Mouse (Mus musculus) ES-Bruce4 (cell line): Measurements from ENCODE around the gene Dync2li1. TPM values are rescaled to one million over a fixed set of nuclear protein-coding genes. Genes with fewer than 3 reads are reported as not detected.

Source experiments
- H3K27ac ChIP-seq: 2 replicates; pipeline ENCODE4 v1.5.1; 2012; ENCODE audit warnings: low read length, inconsistent platforms; ENCODE audit not compliant: insufficient read depth
- H3K27me3 ChIP-seq: 2 replicates; pipeline ENCODE4 v1.6.1; 2012; ENCODE audit warnings: mild to moderate bottlenecking, low read length, inconsistent platforms; ENCODE audit not compliant: control insufficient read depth, poor library complexity, insufficient read depth, severe bottlenecking
- H3K36me3 ChIP-seq: 2 replicates; pipeline ENCODE4 v1.6.1; 2012; ENCODE audit warnings: inconsistent platforms, mild to moderate bottlenecking, low read length, moderate library complexity; ENCODE audit not compliant: control insufficient read depth, poor library complexity, insufficient read depth, severe bottlenecking
- H3K4me1 ChIP-seq: one replicate; pipeline ENCODE4 v1.8.1; 2011; ENCODE audit warnings: low read length; ENCODE audit not compliant: control insufficient read depth, insufficient read depth
- H3K4me3 ChIP-seq: 2 replicates; pipeline ENCODE4 v1.5.1; 2011; ENCODE audit warnings: low read depth, mild to moderate bottlenecking, low read length
- H3K9ac ChIP-seq: 2 replicates; pipeline ENCODE4 v1.6.1; 2012; ENCODE audit warnings: low read depth, mild to moderate bottlenecking, inconsistent platforms; ENCODE audit not compliant: poor library complexity, severe bottlenecking
- H3K9me3 ChIP-seq: replicated peaks from 2 replicates; pipeline ENCODE4 v1.6.1; 2012; ENCODE audit warnings: mild to moderate bottlenecking, low read length, inconsistent platforms; ENCODE audit not compliant: control insufficient read depth, poor library complexity, insufficient read depth, severe bottlenecking
- CTCF ChIP-seq: IDR thresholded peaks from one replicate; pipeline ENCODE4 v1.8.1; 2011; ENCODE audit warnings: low read depth, low read length
- EP300 ChIP-seq: IDR thresholded peaks from 2 replicates; pipeline ENCODE4 v1.6.1; 2011; ENCODE audit warnings: low read depth, low read length; ENCODE audit not compliant: insufficient read depth
- POLR2A ChIP-seq: IDR thresholded peaks from one replicate; pipeline ENCODE4 v1.8.1; 2011; ENCODE audit warnings: low read length; ENCODE audit not compliant: insufficient read depth
- polyA plus RNA-seq: library from polyadenylated mRNA; stranded (reverse); fragments of >200 nt; gene quantifications from 2 replicates; pipeline ENCODE4 v1.2.4, GENCODE M21; 2011; ENCODE audit warnings: low read depth; ENCODE audit not compliant: missing spikeins, insufficient read depth, insufficient read length

Gene Dync2li1
- polyA plus RNA-seq, 1 experiment: 26.3 TPM

DNA sequence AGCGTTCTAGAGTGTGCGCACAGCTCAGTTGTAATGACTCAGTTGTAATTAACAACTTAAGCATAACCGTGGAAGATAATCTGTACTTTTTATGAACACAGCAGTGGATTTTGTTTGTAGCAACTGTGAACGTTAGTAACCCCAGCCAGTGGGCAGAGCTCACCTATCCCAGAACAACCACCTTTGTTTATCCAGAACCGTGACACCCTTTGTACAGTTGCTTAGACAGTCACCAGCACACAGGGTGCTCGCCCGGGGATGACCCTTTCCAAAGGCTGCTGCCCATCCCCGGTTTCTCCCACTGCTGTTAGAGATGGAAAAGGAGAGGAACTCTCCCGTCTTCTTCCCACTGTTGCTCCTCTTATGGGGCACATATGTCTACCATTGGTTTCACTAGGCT, 27.2 kb downstream of the Dync2li1 start:
- no peak overlapping the region for H3K9ac ChIP-seq
- H3K27ac ChIP-seq: no peak overlapping the region
- no peaks in the 10 kb centered on the region for H3K4me1 ChIP-seq
- H3K4me3 ChIP-seq: no peak overlapping the region
- H3K9me3 ChIP-seq: no peaks in the 10 kb centered on the region
- no peaks in the 10 kb centered on the region for H3K36me3 ChIP-seq
- no peaks in the 10 kb centered on the region for H3K27me3 ChIP-seq
- TF ChIP-seq EP300 (no peak), CTCF (no peak), POLR2A (no peak)

DNA sequence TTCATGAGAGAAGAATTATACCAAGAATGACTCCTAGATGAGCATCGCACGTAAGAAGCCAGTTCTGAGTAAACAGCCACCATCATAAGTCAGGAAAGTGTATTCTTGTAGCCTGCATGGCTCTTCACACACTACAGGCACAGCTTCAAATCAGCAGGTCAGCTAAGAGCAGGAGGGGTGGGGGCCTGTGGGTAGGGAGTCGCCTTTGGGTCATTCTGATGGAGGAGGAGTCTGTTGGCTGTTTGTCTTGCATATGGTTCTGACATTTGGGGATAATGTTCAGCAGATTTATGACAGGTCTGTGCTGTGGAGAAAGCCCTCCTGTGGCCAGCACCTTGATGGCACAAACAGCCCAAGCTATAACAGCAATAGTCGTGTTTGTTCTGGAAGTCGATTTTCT, 29.9 kb downstream of the Dync2li1 start:
- TF ChIP-seq POLR2A (no peak), EP300 (no peak), CTCF (no peak)
- Histone ChIP-seq H3K27me3 (no peaks in the 10 kb centered on the region), H3K27ac (no peak overlapping the region), H3K4me3 (no peak overlapping the region), H3K9me3 (no peaks in the 10 kb centered on the region), H3K9ac (no peak overlapping the region), H3K4me1 (no peaks in the 10 kb centered on the region), H3K36me3 (no peaks in the 10 kb centered on the region)

DNA sequence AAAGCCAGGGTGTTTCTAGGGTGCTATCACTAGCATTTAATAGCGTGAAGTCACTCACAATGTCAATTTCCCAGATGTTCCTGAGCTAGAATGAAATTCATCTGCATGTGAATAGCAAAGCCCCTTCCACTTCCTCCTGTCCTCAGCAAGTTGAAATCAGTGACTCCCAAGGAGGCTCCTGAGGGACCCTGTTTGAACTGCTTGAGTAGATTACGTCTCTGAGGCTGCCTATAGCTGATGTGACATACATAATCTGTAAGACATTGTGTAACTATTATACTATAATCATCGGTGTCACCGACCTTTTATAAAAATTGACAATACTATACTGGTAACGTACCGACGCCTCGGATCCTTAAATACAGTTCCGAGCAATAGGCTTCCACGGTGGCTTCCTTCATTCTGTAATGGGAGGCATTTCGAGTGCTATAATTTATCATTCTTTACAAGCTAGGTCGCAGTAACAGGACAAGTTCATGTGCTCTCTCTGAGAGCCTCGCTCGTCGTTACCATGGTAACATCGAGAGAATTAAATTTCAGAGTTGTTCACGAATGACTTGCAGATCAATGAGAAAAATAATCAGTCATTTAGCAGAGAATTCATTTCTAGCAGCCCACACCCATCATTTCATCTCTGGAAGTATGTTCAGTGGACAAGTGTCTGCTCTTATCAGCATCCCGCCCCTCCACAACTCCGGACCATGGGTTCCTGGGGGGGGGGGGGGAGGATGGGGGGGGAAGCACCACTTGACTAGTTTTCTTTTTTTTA, 30.5 kb downstream of the Dync2li1 start:
- Histone ChIP-seq H3K9ac (no peak overlapping the region), H3K27me3 (no peaks in the 10 kb centered on the region), H3K36me3 (no peaks in the 10 kb centered on the region), H3K4me3 (no peak overlapping the region), H3K27ac (no peak overlapping the region), H3K9me3 (no peaks in the 10 kb centered on the region), H3K4me1 (no peaks in the 10 kb centered on the region)
- no peak for TF ChIP-seq POLR2A
- no peak for TF ChIP-seq CTCF
- no peak for TF ChIP-seq EP300

DNA sequence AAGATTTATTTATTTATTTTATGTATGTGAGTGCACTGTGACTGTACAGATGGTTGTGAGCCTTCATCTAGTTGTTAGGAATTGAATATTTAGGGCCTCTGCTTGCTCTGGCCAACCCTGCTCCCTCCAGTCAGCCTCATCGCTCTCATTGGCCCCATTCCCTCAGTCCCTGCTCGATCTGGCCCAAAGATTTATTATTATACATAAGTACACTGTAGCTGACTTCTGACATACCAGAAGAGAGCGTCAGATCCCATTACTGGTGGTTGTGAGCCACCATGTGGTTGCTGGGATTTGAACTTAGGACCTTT, 31.1 kb downstream of the Dync2li1 start:
- Histone ChIP-seq H3K4me1 (no peaks in the 10 kb centered on the region), H3K27ac (no peak overlapping the region)
- TF ChIP-seq EP300: no peak
- TF ChIP-seq CTCF: no peak
- TF ChIP-seq POLR2A: no peak

DNA sequence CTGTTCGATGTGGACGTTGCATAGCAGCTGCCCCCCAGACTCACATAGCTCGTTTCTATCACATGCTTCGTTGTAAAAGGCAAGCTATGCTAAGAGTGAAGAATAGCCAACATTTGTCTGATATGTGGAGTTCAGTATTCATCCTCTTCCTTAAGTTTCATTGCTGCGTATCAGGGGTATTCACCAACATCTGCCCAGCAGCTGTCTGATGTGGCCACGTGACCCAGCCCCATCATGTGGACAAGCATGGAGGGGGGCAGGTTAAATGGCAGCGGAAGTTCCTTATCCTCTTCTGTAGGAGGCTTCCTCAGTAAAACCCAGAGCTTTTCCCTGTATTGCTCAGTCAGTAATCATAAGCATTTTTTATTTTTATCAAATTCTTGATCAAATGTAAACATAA, 31.5 kb downstream of the Dync2li1 start:
- Histone ChIP-seq H3K4me1 (no peaks in the 10 kb centered on the region), H3K9me3 (no peaks in the 10 kb centered on the region), H3K9ac (no peak overlapping the region), H3K27ac (no peak overlapping the region), H3K36me3 (no peaks in the 10 kb centered on the region), H3K4me3 (no peak overlapping the region), H3K27me3 (no peaks in the 10 kb centered on the region)
- TF ChIP-seq CTCF (no peak), POLR2A (no peak), EP300 (no peak)

More for the DNA sequence above, 31.1 kb downstream of the Dync2li1 start:
- no peak overlapping the region for H3K9ac ChIP-seq
- no peaks in the 10 kb centered on the region for H3K27me3 ChIP-seq
- no peak overlapping the region for H3K4me3 ChIP-seq
- H3K9me3 ChIP-seq: no peaks in the 10 kb centered on the region
- H3K36me3 ChIP-seq: no peaks in the 10 kb centered on the region

DNA sequence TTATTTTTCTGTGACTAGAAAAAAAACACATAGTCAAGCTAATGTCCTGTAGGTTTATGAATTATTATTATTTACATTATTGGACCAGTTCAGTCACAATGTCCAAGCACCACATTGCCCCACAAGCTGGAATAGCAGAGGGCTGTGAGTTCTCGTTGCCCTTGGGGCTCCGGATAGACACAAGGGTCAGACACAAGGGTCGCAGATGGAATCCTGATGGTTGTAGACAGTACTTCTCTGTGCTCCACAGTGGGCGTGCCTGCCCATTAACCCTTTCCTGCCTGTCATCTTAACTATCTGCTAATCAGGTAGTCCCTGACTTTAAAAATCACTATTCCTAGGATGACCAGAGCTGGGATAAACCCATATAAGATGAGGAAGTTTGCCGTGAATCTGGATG, 31.9 kb downstream of the Dync2li1 start:
- TF ChIP-seq POLR2A: no peak
- TF ChIP-seq EP300: no peak
- TF ChIP-seq CTCF: no peak
- Histone ChIP-seq H3K36me3 (no peaks in the 10 kb centered on the region), H3K9ac (no peak overlapping the region), H3K9me3 (no peaks in the 10 kb centered on the region), H3K27me3 (no peaks in the 10 kb centered on the region), H3K4me3 (no peak overlapping the region), H3K27ac (no peak overlapping the region), H3K4me1 (no peaks in the 10 kb centered on the region)
